Mouse (Mus musculus): ENCODE measurements around the gene Smad9. TPM values are rescaled to one million over a fixed set of nuclear protein-coding genes. Genes with fewer than 3 reads are reported as not detected.

The Smad9 gene
- not detected in 2 replicates for polyA plus RNA-seq (2012; ENCODE audit: low replicate concordance)

GRCm38 (mm10) chr3:54755145-54756041 is at the start of gene Smad9:
TSS of gene Smad9 (plus strand) at chr3:54755582.

GRCm38 (mm10) chr3:54714253-54714652 is 41.1 kb upstream of the Smad9 start, which contains the start of gene Gm21958:
TSS of gene Gm21958 (minus strand) at chr3:54714353.

GRCm38 (mm10) chr3:54735247-54736046 is 19.9 kb upstream of the Smad9 start, which contains the start of the genes Exosc8 and Alg5:
TSS of gene Exosc8 (minus strand) at chr3:54735393.
TSS of gene Alg5 (plus strand) at chr3:54735539.

GRCm38 (mm10) chr3:54807666-54808217 is 52.4 kb downstream of the Smad9 start, which contains the start of gene Rfxap:
TSS of gene Rfxap (minus strand) at chr3:54807791.

Other genes with a start within 250 kb of the Smad9 start
- gene Supt20, start 62.8 kb upstream of the Smad9 start, polyA plus RNA-seq (2012; ENCODE audit: low replicate concordance), result 5.4 and 17.9 TPM in 2 replicates
- not detected in 2 replicates for gene Gm21958, start 41.2 kb upstream of the Smad9 start, polyA plus RNA-seq (2012; ENCODE audit: low replicate concordance)
- 6.2 and 28.7 TPM in 2 replicates for gene Exosc8, start 20.2 kb upstream of the Smad9 start, polyA plus RNA-seq (2012; ENCODE audit: low replicate concordance)
- 0.67 and 4.6 TPM in 2 replicates for gene Alg5, start 20.0 kb upstream of the Smad9 start, polyA plus RNA-seq (2012; ENCODE audit: low replicate concordance)
- gene Rfxap, start 52.2 kb downstream of the Smad9 start, polyA plus RNA-seq (2012; ENCODE audit: low replicate concordance), result 45.6 and 88.4 TPM in 2 replicates
- gene Sertm1, start 160.3 kb downstream of the Smad9 start, polyA plus RNA-seq (2012; ENCODE audit: low replicate concordance), result not detected in 2 replicates

All from hematopoietic multipotent progenitor cell, adult 10-12 weeks (in vitro differentiated cells).